Mouse (Mus musculus) lung, embryonic 16.5 days (tissue): Measurements from ENCODE around the gene Tnfaip8l1. TPM values are rescaled to one million over a fixed set of nuclear protein-coding genes. Genes with fewer than 3 reads are reported as not detected.

Experiments used
- ATAC-seq: fragments of 200-750 bp; cut with Nextera tagmentation; 2 replicates; pipeline ENCODE4 v1.8.0; 2017; ENCODE audit warnings: low read depth, mild to moderate bottlenecking, moderate library complexity
- H3K27ac ChIP-seq: fragments of 300-500 bp; sonication (generic); 2 replicates; pipeline ENCODE4 v1.5.1; 2014; ENCODE audit warnings: mild to moderate bottlenecking, control low read depth, low read length
- H3K27me3 ChIP-seq: fragments of 300-500 bp; sonication (generic); 2 replicates; pipeline ENCODE4 v1.6.1; 2014; ENCODE audit warnings: low read depth, low read length, mixed read lengths; ENCODE audit not compliant: control insufficient read depth, insufficient read depth
- H3K36me3 ChIP-seq: fragments of 300-500 bp; sonication (generic); 2 replicates; pipeline ENCODE4 v1.6.1; 2014; ENCODE audit warnings: low read length; ENCODE audit not compliant: control insufficient read depth, insufficient read depth
- H3K4me1 ChIP-seq: fragments of 300-500 bp; sonication (generic); replicated peaks from 2 replicates; pipeline ENCODE4 v1.6.1; 2014; ENCODE audit warnings: low read length, mixed read lengths; ENCODE audit not compliant: control insufficient read depth, insufficient read depth
- H3K4me2 ChIP-seq: fragments of 300-500 bp; sonication (generic); 2 replicates; pipeline ENCODE4 v1.6.1; 2014; ENCODE audit warnings: low read depth, low read length, control low read depth
- H3K4me3 ChIP-seq: fragments of 300-500 bp; sonication (generic); 2 replicates; pipeline ENCODE4 v1.5.1; 2014; ENCODE audit warnings: mild to moderate bottlenecking, low read length, control low read depth
- H3K9ac ChIP-seq: fragments of 300-500 bp; sonication (generic); 2 replicates; pipeline ENCODE4 v1.6.1; 2014; ENCODE audit warnings: low read length, control low read depth
- H3K9me3 ChIP-seq: fragments of 300-500 bp; sonication (generic); 2 replicates; pipeline ENCODE4 v1.6.1; 2016; ENCODE audit warnings: low read length; ENCODE audit not compliant: control insufficient read depth
- WGBS: fragments of 180-500 bp; shearing (Covaris S2); extraction: QIAGEN DNeasy Blood & Tissue Kit; methylation state at CpG from one replicate; pipeline ENCODE4 v1.1.7; 2014; 5-methylcytosine and 5-hydroxymethylcytosine counted together
- polyA plus RNA-seq: library from polyadenylated mRNA; unstranded; fragments of >200 nt; fragmentation: Nextera tagmentation; extraction: Ambion mirVana; gene quantifications from 2 replicates; pipeline ENCODE4 v1.2.1, GENCODE M21; 2015

Gene Tnfaip8l1
- polyA plus RNA-seq, 1 experiment from 2014 or later, result 15.5 TPM

DNA sequence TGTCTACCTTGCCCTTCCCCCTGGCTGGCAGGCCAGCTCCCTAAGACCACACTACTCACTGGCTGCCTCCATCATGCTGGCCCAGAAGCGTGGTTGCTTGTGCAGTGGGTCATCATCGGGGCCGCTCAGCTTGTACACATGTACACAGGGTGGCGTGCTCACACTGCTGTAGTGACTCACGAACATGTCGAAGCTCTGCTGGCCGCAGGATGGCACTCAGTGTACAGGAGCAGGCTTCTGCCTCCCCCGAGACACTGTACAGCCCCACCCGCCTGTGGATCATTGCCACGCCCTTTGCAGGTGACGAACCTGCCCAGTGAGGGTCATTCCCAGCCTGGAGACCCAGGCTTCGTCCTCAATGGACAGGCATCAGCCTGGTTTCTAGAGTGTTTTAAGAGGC is 32.1 kb downstream of the Tnfaip8l1 start:
- Histone ChIP-seq H3K36me3 (peaks cover 47% of the 10 kb centered on the region), H3K9ac (no peak overlapping the region), H3K4me3 (no peak overlapping the region), H3K27ac (no peak overlapping the region), H3K4me2 (no peak overlapping the region), H3K4me1 (no peaks in the 10 kb centered on the region), H3K27me3 (no peaks in the 10 kb centered on the region), H3K9me3 (no peaks in the 10 kb centered on the region)
- WGBS, result 89% methylated on average over 12 of the region's 12 CpGs
- no peak for ATAC-seq

DNA sequence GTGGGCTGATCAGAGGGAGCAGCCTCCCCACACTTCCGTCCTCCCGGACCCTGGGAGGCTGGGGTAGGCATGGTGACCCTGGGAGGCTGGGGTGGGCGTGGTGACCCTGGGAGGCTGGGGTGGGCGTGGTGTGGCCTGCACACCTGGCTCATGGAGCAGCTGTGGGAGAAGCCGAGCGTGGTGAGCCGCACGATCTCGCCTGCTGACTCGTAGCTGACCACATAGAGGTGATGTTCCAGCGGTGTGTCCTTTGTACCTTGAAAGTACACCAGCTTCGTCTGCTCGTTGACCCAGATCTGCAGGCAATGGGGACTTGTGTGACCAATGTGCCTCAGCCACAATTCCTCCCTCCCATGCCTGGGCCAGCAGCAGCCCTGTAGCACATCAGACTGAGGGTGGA is 32.5 kb downstream of the Tnfaip8l1 start:
- Histone ChIP-seq H3K4me1 (no peaks in the 10 kb centered on the region), H3K4me2 (no peak overlapping the region), H3K36me3 (peaks cover 47% of the 10 kb centered on the region), H3K9ac (no peak overlapping the region), H3K27ac (no peak overlapping the region), H3K4me3 (no peak overlapping the region), H3K27me3 (no peaks in the 10 kb centered on the region), H3K9me3 (no peaks in the 10 kb centered on the region)
- no peak for ATAC-seq
- 84% methylated on average over 13 of the region's 13 CpGs for WGBS

DNA sequence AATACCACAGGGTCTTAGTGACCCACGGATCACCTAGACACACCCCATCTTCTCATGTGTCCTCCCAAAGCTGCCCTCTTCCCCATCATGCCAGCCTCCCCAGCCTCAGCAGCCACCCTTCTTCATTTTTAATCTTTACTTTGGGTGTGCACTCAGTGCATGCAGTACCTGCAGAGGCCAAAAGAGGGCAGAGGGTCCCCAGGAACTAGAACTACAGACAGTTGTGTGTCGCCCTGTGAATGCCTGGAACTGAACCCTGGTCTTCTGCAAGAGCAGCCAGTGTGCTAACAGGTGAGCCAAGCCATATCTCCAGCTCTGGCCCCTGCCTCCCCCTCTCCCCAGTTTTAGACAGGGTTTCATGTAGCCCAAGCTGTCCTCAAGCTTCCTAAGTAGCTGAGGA is 34.6 kb downstream of the Tnfaip8l1 start:
- no peak overlapping the region for H3K4me2 ChIP-seq
- no peak overlapping the region for H3K4me3 ChIP-seq
- H3K27me3 ChIP-seq, result no peaks in the 10 kb centered on the region
- no peak for ATAC-seq
- 63% methylated on average over 2 of the region's 2 CpGs for WGBS
- no peak overlapping the region for H3K9ac ChIP-seq
- no peak overlapping the region for H3K27ac ChIP-seq
- peaks cover 48% of the 10 kb centered on the region for H3K36me3 ChIP-seq
- no peaks in the 10 kb centered on the region for H3K9me3 ChIP-seq
- H3K4me1 ChIP-seq, result no peaks in the 10 kb centered on the region

- no peak overlapping the region for H3K27ac ChIP-seq
- no peak overlapping the region for H3K4me3 ChIP-seq
- H3K36me3 ChIP-seq, result peaks cover 69% of the 10 kb centered on the region
- no peak for ATAC-seq
- H3K9me3 ChIP-seq, result no peaks in the 10 kb centered on the region
- no peaks in the 10 kb centered on the region for H3K27me3 ChIP-seq
- no peaks in the 10 kb centered on the region for H3K4me1 ChIP-seq
- WGBS, result 84% methylated on average over 9 of the region's 9 CpGs
- no peak overlapping the region for H3K4me2 ChIP-seq
- no peak overlapping the region for H3K9ac ChIP-seq
These were observed 38.3 kb downstream of the Tnfaip8l1 start for GRCm38 (mm10) chr17:56200586-56200985.

DNA sequence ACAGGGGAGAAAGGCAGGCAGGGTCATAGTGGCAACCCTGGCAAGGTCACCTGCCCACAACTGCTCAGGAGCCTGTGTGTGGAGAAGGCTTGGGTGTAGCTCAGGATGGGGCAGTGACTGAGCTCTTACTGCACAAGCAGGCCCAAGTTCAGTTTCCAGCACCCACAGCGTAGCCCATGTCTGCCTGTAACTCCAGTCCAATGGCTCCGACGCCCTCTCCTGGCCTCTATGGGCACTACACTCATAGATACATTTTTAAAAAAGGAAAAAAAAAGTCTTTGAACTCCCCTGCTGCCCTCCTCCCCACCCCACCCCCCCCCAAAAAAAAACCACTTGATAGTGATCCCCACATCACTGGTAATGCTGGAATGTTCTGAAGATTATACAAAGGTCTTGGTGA is 39.4 kb downstream of the Tnfaip8l1 start:
- Histone ChIP-seq H3K9ac (no peak overlapping the region), H3K4me1 (no peaks in the 10 kb centered on the region), H3K27me3 (no peaks in the 10 kb centered on the region), H3K4me3 (no peak overlapping the region), H3K27ac (no peak overlapping the region), H3K4me2 (no peak overlapping the region), H3K9me3 (no peaks in the 10 kb centered on the region), H3K36me3 (peaks cover 69% of the 10 kb centered on the region)
- no peak for ATAC-seq
- WGBS, result 67% methylated on average over 3 of the region's 3 CpGs

- Histone ChIP-seq H3K4me1 (no peaks in the 10 kb centered on the region; the same call in 1 of the 2 replicates), H3K4me3 (no peak overlapping the region), H3K27ac (no peak overlapping the region), H3K36me3 (peaks cover 61% of the 10 kb centered on the region), H3K4me2 (no peak overlapping the region), H3K27me3 (no peaks in the 10 kb centered on the region), H3K9ac (no peak overlapping the region), H3K9me3 (no peaks in the 10 kb centered on the region)
- no peak for ATAC-seq
- WGBS, result 92% methylated on average over 8 of the region's 8 CpGs
These were observed 40.2 kb downstream of the Tnfaip8l1 start for GRCm38 (mm10) chr17:56202476-56202875.

DNA sequence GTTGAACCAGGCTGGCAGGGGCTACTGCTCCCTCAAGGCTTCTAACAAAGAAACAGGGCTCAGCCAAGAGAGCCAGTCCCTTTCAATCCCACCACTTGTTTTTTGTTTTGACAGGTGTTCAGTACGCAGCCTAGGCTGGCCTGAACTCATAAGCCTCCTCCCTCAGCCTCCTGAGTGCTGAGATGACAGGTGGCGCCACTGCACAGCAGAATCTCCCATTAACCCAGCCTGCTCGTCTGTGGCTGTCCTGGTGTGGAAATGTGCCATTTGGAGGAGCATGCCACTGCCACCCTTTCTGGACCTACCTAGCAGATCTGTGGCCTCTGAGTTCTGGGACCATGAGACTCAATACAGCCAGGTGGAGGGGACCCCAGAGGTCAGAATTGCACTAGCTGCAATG is 41.5 kb downstream of the Tnfaip8l1 start:
- Histone ChIP-seq H3K4me3 (no peak overlapping the region), H3K36me3 (peaks cover 54% of the 10 kb centered on the region), H3K4me1 (no peaks in the 10 kb centered on the region; the same call in 1 of the 2 replicates), H3K27me3 (no peaks in the 10 kb centered on the region), H3K27ac (no peak overlapping the region), H3K4me2 (no peak overlapping the region), H3K9ac (no peak overlapping the region), H3K9me3 (no peaks in the 10 kb centered on the region)
- ATAC-seq, result no peak
- WGBS, result 67% methylated on average over 3 of the region's 3 CpGs

DNA sequence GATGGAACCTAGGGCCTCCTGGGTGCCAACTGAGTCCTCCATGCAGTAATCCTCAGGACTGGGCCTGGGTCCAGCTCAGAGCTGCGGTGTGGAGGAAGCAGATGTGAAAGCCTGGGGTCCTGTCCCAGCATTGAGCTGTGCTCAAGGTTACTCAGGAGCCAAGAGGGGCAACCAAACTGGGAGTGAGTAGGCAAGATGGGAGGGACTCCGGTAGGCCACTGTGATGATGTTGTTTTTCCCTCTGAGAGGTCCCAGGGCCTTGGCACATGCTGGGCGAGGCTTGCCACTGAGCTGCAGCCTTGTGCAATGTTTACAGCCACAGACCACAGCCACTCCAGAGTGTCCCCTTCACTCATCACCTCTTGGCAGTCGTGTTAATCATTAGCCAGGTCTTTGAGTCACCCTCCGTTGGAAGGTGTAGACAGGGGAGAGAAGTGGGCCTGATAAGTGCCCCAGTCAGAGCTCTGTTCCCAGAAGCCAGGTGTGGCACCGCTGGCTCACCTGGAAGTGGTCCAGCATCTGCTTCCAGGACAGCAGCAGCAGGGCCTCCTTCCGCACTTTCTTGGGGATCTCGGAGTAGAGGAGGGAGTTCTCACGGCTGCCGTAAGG is 44.1 kb downstream of the Tnfaip8l1 start:
- Histone ChIP-seq H3K9ac (no peak overlapping the region), H3K27ac (peak overlapping the region; percentile 53), H3K9me3 (no peaks in the 10 kb centered on the region), H3K4me3 (no peak overlapping the region), H3K36me3 (peaks cover 65% of the 10 kb centered on the region), H3K4me2 (no peak overlapping the region), H3K4me1 (no peaks in the 10 kb centered on the region; the same call in 1 of the 2 replicates), H3K27me3 (no peaks in the 10 kb centered on the region)
- 59% methylated on average over 10 of the region's 10 CpGs for WGBS
- ATAC-seq, result peak; percentile 88

DNA sequence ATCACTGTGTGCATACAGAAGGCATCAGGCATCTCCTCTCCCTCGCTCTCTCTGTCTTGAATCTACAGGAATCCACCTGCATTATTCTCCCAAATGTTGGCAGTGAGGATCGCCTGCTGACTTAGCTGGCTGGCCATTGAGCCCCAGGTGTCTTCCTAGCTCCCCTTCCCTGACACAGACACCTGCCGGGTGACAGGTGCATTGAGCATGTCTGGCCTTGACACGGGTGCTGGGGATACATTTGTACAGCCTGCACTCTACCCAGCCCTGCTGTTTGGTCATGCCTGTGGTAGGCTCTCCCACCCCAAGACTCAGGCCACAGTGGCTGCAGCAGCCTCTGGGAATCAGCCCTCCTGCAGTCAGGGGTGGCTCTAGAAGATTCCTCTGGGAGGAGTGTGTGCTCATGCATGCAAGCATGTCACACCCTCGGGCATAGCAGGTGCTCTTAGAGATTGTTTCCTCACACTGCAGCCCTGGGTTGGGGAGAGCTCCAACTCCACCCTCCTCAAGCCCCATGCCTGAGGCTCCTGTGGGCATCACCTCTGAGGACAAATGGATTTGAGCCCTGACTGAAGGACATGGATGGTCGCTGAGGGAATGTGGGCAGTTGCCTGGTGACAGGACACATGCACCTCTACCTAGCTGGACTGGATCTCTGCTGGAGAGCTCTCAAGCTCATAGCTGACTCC is 44.9 kb downstream of the Tnfaip8l1 start:
- Histone ChIP-seq H3K36me3 (peaks cover 63% of the 10 kb centered on the region), H3K4me3 (no peak overlapping the region), H3K4me2 (no peak overlapping the region), H3K27ac (peak overlapping the region; percentile 53), H3K9ac (no peak overlapping the region), H3K9me3 (no peaks in the 10 kb centered on the region), H3K4me1 (no peaks in the 10 kb centered on the region; the same call in 1 of the 2 replicates), H3K27me3 (no peaks in the 10 kb centered on the region)
- 68% methylated on average over 6 of the region's 6 CpGs for WGBS
- no peak for ATAC-seq
